Mouse (Mus musculus) ZHBTc4 (cell line): Measurements from ENCODE around the gene Abca4.
A peak's percentile ranks its signal among the peaks of the same experiment; 100 is the strongest.

Experiments
- DNase-seq: peaks from one replicate; pipeline ENCODE4 v3.0.0-alpha.2; 2011; ENCODE audit warnings: low read depth, low spot score

Gene Abca4

DNA sequence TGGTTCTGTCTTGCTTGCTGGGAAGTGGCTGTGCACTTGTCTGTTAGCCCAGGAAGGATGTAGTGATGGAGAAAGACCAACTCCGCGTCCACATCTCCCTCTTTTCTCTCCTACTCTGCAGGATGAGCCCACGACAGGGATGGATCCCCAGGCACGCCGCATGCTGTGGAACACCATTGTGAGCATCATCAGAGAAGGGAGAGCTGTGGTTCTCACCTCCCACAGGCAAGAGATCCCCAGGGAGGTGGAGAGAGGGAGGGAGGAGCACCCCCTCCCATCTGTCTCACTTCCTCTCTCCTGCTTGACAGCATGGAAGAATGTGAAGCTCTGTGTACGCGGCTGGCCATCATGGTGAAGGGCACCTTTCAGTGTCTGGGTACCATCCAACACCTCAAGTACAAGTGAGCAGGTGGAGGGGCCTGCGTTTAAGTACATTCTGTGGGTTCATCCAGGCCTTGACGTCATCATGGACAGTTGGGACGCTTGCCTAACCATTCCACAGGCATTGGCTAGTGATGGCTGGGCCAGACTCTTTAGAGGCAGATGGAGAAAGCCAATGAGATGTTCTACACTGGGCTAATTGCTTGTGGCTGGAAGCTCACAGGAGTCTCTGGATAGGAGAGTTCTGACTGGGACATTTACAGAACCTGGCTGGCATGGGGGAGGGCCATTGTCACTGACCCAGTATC lies 126.5 kb downstream of the Abca4 start:
- no peak for DNase-seq

DNA sequence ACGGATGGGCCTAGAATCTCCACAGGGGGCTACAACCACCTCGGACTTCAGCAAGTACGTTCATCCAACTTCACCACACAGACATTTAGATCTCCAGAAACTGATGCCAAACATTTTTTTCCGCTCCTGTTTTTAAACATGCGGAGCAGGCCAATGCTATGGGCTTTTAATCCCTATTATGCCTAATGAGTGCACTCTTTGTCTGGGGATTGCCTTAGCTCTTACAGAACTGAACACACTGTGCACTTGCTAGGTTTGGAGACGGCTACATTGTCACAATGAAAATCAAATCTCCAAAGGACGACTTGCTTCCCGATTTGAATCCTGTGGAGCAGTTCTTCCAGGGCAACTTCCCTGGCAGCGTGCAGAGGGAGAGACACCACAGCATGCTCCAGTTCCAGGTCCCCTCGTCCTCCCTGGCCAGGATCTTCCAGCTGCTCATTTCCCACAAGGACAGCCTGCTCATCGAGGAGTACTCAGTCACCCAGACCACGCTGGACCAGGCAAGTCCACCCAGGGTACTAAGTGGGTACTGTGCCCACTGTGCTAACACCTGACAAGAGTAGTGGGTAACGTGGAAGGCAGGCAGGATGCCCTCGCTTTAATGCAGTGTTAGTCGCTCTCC lies 129.4 kb downstream of the Abca4 start:
- no peak for DNase-seq

DNA sequence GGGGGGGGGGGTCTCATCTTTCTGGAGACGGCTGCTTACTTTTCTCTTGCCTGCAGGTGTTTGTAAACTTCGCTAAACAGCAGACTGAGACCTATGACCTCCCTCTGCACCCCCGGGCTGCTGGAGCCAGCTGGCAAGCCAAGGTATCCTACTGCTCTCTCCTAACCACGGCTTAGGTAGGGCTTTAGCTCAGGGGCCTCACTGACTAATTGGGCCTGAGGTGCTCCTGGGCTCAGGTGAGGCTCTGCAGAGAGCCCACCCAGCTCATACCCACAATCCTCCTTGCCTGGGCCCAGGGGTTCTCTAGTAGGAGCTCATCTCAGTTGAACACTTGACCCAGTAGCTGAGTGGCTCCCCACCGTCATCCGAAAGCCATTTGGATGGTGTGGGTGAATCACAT lies 131.8 kb downstream of the Abca4 start:
- DNase-seq: no peak

DNA sequence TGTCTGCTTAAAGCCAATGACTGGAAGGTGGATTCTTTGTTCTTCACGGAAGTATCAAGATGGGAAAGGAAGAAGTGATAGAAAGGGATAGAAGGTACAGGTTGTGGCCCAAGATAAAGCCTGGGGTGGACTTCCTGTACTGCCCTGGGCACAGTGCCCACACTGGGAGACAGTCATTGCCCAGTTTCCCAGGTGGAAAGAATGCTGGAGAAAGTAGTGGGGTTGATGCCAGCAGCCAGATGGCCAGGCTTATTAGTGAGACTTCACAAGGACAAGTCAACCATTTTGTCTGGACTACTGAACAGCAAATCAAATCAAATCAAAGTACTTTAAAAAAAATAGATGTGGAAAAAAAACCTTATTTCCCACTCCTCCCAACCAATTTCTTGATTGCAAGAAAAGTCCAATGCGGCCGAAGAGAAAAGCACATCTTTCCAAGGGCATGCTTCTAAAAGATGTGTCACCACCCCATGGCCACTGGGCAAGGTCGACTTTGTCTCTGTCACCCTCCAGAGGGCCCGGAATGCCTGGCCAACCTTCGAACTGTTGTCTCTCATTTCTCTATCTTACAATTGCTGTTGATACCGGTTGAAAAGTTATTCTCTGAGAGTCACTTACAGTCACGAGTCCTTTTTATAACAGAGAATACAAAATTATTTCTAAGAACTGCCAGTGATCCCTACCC lies 132.6 kb downstream of the Abca4 start:
- DNase-seq: no peak

DNA sequence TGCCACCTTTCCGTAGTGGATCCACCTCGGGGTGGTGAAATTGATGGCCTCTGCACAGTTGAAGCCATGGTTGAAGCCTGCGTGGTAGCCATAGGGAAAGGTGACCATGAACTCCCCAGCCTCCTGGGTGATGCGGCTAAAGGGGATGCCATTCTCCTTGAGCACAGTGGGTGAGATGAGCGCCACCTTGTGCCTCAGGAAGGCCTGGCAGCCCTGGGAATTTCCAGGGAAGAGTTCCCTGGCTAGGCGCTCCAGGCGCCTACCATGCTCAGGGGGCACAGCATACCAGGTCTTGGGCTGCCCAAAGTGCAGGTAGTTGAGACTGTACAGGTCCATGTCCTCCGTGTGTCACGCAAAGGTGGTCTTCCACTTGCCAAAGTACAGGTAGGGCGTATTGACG lies 139.9 kb downstream of the Abca4 start:
- DNase-seq: peak; percentile 77

DNA sequence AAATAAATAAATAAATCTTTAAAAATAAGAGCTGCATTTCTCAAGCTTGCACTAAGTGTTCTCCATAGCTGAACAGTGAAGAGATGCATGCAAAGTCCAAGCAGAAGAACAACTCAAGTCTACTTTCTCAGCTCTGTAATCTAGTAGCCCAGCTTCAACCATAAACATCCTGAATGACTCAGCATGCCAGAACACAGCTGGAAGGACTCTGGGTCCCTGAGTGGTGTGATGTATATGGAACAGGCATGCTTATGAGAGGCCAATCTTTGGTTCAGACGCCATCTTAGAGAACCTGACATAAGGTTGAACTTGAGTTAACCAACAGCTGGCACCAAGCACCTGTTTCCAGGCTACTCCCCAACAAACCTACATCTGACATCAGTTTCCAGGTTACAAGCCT lies 142.7 kb downstream of the Abca4 start:
- DNase-seq: no peak

DNA sequence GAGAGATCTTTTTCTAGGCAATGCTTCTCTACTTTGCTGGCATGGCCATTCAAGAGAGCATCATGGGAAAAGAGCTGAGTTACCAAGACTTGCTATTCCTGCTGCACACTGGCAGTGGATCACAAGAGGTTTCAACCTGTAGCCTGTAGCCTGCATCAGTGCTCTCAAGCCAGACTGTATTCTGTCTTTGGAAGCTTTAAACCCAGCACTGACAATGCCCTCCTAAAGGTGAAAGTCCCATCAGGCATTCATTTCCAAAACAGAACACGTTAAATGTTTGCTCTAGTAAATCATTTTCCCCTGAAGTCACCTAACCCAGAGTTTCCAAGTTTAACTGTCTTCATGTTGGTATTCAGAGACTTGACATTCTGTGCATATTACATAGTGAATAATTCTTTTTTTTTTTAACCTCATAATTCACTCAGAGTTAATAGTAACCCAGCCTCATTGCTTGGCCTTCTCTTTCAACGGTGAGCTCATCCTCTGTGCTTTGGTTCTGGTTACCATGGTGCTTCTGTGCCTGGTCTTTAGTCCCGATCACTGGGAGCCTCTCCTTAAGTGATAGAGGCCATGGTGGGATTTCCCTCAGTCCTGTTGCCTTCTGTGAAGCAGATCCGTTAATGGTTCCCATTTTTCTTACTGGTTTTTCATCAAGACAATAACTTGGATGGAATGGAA lies 152.5 kb downstream of the Abca4 start:
- DNase-seq: no peak

DNA sequence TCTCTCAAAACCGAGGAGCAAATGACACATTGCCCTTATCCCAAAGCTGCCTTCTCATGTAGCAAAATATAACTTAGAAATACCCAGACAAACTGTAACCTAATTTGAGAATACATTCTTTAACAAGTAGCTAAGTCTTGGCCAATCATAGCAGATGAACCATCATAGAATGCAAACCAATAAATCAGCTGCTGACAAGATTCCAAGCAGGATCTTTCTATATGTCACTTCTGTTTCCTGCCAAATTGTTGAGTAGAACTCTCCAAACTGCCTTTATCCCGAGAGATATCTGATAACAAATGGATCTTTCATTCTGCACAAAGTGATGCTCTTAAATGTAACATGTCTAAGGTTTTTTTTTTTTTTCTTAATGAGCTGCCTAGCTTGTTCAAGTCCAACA lies 154.3 kb downstream of the Abca4 start:
- DNase-seq: no peak

DNA sequence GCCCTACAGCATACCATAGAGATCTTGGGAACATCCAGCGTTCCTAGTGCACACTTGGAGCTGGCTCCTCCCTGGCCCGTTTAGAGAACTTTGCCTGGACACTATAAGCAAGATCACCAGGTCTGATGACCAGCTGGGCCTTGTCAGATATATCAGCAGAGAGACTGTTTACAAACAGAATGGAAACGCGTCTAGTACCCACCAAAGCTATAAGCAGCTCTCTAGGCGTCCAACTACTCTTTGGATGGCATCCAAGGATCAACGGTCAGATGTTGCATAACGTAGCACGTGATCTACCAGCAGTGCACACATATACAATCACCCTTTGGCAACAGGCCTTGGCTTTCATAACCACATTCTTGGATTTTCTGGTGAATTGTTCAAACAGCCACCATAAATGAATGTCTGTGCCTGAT lies 154.7 kb downstream of the Abca4 start:
- no peak for DNase-seq

DNA sequence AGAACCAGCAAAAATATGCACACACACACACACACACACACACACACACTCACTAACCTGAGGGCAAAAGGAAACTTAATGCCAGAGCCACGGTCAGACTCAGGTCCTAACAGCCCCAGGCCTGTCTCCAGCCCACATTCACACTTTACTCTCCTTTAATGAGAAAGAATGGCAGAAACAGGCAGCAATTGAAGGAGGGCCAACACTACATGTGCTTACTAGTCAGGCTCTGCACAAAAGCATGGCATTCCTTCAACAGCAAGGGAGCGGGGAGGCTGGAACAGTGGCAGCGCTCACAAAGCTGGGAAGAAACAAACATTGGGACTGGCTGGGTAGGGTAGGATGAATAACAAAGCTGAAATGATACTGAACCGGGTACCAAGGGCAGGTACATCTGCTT lies 155.4 kb downstream of the Abca4 start:
- no peak for DNase-seq

DNA sequence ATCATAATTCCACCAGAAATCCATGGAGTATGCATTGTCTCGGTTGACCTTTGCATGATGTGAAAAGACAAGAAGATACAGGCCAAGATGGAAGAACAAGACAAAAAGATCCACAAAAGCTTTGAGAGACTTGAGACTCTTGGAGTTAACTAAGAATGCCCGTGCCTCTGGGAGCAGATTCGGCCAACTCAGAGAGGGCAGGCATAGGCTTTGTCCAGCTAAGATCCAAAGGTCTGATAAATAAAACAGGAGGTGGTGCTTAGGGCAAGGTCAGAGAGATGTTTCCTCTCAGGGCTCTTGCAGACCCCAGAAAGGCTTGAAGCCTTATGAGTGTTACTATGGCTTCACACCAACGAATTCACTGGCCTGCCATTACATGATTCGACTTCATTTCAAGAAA lies 155.8 kb downstream of the Abca4 start:
- no peak for DNase-seq

DNA sequence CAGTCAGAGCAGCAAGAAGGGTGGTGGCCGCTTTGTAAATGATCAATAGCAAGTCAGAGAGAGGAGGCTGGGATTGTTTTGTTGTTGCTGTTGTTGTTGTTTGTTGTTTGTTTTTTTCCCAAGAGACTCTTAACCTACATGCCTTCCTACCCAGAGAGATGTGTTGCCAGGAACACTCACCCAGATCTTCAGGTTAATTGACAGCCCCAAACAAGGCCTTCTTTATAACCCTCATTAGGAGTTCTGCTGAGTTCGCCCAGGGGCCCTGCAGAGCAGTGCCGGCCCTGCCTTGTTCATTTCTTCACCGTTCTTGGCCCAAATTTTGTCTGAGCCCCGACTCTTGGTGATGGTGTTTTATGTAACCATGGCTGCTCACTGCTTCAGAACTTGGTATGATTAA lies 156.2 kb downstream of the Abca4 start:
- no peak for DNase-seq

DNA sequence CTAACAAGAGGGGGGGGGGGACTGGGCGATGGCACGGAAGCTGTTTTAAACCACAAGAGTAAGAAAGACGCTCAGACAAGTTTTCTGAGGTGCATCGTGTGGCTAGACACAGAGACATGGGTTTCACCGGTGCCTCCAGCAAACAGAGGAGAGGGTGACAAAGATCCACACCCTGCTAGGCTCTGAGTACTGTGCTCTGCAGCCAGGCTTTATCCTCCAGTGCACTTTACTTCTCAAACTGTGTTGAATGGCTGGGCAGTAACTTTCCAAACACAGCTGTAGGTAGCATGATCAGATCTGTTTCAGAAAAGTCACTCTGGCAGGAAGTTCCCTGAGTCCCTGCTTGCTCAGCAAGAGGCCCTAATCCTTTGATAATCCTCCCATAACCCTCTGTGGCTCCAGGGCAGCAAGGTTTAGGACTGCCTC lies 158.1 kb downstream of the Abca4 start:
- DNase-seq: peak; percentile 11

DNA sequence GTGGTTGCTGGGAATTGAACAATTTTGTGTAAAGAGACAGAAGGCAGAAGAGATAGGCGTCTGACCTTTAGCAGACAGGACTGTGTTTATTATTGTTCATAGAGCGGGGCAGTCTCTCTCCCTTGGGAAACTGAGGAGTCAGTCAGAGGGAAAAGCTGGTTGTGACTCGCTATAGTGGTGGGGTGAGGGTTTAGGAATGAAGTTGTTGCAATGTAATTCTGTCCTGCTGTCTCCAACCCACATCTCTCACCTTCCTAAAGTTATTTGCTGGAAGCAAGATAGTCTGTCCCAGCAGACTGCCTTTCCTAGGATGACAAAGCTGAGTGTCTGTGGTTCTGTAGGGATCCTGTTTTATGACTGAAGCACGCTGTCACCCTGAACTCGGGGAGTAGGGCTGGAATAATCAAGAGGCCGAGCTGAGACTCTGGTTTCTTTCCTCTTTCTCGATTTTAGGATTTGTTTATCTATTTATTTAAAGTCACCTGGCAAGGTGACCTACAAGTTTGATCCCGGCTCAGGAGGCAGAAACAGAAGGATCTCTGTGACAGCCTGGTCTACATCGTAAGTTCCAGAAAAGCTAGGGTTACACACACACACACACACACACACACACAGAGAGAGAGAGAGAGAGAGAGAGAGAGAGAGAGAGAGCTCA lies 159.6 kb downstream of the Abca4 start:
- no peak for DNase-seq

DNA sequence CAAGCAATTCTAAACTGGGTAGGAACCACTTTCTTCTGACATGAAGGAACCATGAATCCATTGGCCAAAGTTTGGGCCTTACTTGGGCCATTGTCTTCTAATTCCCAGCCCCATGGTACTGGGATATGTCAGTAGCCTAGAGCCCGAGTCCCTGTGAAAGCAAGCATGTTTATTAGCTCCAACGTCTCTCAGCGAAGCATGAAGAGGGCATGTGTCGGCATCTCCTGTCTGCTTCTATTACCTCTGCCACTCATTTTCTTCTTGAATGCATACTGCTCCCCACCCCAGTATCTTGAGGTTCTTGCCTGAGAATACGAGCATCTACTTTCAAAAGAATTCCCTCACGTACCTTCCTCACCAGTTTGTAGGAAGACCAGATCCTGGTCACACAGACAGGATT lies 161.5 kb downstream of the Abca4 start:
- no peak for DNase-seq

DNA sequence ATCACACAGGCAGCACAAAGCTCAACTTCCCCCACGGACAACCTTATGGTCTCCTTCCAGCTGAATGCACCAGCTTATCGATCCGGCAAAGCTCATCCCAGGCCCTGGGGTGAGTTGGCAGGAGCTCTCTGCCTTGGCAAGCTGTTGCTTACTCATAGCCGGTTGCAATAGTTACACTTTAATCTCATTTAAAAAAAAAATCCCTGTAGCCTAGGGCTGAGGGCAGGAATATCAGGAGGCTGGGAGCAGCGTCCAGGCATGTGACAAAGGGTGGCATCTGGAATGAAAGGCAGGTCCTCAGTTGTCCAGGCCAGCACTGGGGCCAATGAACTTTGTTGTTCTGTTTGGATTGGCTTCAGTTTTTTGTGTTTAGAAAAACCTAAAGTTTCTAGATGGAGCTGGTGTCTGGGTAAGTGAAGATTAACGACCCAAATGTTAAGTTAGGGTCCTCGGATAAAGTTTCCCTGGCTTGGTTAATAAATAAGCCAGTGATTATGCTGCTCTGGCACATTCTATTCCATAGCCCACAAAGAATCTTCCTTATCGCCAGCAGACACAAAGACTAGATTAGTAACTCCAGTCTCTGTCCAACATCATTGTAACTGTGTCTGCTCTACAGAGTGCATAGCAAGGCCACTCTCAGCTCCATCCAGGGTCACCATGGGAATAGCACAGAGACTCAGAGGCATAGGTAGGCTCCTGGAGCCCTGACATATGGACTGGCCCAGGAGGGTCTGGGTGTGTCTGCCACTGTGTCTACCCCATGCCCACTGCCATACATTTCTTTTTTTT lies 162.2 kb downstream of the Abca4 start:
- no peak for DNase-seq

DNA sequence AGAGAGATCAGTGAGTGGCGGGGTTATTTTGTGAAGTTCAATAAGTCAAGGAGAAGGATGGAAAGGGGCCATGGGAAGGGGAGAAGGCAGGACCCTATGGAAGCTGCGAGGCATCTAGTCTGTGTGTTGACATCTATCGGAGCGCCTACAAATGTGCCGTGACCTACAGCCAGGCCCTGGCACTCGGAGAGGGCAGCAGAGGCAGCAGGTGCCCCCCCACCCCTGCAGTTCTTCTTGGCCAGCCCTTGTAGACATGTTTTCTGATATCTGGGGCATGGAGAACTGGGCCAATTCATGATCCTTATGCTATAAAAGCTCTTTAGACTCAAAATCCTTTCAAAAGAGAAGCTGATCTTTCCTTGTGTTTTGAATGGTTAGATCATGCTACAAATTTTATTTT lies 163.5 kb downstream of the Abca4 start:
- DNase-seq: no peak

DNA sequence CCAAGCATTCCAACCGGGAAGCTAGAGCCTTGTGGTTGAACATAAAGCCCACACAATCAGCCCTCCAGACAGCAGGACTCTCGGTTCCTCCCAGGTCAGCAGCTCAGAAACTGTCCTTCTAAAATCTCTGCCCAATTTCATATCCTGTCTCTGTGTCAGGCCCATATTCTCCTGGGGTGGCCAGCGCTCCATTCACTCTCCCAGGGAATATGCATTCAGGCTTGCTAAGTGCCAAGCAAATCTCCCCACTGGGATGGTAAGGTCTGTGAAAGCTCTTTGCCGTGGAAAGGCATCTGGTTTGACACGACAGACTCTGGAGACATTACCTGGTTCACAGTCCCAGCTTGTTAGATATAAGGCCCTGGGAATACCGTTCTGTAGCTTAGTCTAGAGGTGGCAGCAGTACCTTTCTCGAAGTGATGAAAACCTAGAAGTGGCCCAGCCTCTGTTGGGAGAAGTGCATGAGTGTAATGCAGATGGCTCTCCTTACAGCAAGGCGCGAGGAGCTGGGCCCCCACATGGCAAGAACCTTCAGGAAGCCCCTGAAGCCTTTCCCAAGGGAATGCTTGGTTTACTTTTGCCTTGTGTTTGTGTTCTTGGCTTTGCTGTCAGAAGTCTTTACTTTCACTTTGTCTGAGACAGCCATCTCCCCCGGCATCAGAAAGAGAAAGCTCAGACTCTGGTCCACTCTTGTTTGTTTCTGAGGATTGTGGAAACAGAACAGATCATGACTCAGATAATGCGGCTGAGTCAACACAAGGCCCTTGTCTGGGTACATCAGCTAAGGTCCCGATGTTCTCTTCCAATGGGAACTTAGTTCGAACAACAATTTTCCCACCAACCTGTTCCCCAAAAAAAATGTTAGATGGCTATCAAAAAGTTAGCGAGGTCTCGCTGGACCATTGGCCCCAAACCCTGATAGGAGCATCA lies 164.3 kb downstream of the Abca4 start:
- no peak for DNase-seq

DNA sequence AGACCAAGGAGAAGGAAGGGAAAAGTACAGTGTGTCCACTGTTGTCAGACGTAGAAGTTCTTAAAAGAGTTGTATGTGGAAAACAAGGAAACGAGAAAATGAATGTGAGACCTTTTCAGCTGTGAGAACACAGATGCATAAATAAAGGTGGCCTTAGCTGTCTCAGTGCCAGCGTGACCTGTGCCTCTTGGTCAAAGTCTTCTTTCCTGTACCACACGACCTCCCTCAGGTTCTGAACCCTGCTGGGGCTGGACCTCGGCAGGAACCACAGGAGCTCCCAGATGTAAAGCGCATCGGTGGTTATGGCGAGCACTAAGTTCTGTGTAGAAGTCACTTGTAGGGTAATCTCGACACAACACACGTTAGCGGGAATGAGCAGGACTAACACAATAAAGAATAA lies 165.3 kb downstream of the Abca4 start:
- DNase-seq: no peak

DNA sequence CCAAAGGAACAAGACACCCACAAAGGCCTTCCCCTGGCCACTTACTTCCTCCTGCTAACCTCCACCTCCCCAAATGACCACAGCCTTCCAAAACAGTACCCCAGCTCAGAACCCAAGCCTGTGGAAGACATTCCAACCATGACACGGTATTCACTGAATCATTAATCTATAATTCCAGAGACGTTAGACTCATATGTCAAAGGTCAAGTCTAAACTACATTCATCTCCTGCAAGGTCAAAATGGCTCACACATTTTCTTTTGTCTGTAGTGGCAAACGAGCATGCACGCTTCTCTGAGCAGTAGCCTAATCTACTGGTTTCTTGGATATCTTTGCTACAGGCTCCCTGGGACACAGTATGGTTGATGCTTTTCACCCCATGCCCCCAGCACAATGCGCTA lies 166.2 kb downstream of the Abca4 start:
- no peak for DNase-seq
